Mouse (Mus musculus) stomach, postnatal 0 days (tissue): Measurements from ENCODE around the gene Nudt14.

Experiments used
- CTCF ChIP-seq: IDR thresholded peaks from 2 replicates; pipeline ENCODE4 v1.5.1; 2016; ENCODE audit warnings: antibody characterized with exemption, low read depth, mild to moderate bottlenecking, moderate library complexity
- EP300 ChIP-seq: optimal IDR thresholded peaks from 2 replicates; pipeline ENCODE3; 2016; ENCODE audit warnings: antibody characterized with exemption

DNA sequence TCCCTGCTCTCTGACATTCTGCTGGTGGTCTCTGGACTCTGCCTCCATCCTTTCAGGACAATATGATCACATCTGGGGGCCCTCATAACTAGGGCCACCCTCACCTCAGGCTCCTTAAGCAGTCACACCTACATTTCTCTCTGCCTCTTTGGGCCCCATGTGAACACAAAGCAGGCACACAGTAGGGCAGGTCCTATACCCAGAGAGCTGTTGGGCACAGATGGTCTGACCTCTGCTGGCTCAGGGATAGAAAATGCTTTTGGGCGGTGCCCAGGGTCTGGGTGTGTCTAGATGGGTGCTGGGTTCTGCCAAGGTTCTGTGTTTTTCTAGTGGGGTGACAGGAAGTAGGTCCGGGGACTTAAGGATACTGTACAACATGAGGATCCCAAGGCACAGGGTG is 1.7 kb upstream of the Nudt14 start:
- TF ChIP-seq CTCF (no peak), EP300 (no peak)
